Comparison of ENCODE assay signal across 9 mouse cellular contexts in the genomic region with DNA sequence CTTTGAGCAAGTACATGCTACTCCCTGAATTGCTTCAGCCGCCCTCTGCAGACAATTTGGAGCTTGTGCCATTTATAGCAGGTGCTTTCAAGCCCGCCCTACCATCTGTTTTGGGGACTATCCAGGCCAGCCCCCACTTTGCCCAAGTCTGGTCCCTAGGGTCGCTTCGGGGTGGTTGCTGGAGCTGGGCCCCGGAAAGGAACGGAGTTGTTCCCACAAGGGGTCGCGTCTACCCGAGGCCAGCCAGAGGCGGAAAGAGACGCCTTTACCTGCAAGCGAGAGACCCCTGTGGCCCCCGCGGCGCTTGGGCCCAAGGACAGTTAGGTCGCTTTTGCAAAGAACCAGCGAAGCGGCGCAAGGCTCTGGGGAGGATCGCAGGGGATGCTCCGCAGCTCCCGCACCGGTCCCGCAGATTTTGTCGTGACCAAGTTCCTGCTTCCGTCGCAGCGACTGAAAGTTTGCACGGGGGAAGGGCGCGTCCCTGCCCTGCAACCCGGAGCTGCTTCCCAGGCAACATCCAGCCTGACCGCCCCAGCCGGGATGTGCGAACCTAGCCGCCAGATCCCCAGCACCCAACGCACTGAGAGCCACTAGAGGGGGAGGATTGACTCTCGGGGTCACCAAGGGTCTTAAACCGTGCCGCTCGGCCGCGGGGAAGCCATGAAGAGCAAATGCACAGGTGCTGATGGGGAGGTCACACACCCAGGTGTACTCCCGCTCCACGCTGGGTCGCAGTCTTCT. TPM values are rescaled to one million over a fixed set of nuclear protein-coding genes. Genes with fewer than 3 reads are reported as not detected.
A peak's percentile ranks its signal among the peaks of the same experiment; 100 is the strongest.
DNase-seq lines count a peak whose midpoint lies in the region; ATAC-seq lines count a peak whose summit lies in the region.
"Had no signal": no experiment of that assay in that cellular context is flagged by ENCODE, and none has a peak within 500 bp of the region (broad histone marks: within the 10 kb centered on the region; RNA-seq: fewer than 3 reads in every experiment).

A gene (minus strand): TSS at position 542 of the 741 bp plus-strand sequence.

- H3K27me3 ChIP-seq in limb, embryonic 12.5 days, result peaks cover 36% of the 10 kb centered on the region
- peaks cover 38% of the 10 kb centered on the region for H3K27me3 ChIP-seq in midbrain, embryonic 10.5 days (ENCODE audit: low read depth, poor library complexity, severe bottlenecking)
- no peaks in the 10 kb centered on the region for H3K27me3 ChIP-seq in stomach, embryonic 14.5 days (ENCODE audit: control insufficient read depth, insufficient read depth, low read length)

- peak within 1 kb of the TSS; percentile 55 for H3K9ac ChIP-seq in limb, embryonic 12.5 days (replicated peaks)
- peak within 1 kb of the TSS; percentile 38; the same call in 1 of the 2 replicates for H3K9ac ChIP-seq in stomach, embryonic 14.5 days (replicated peaks; ENCODE audit: low read depth, low read length)

- H3K4me2 ChIP-seq in limb, embryonic 12.5 days, result peak within 1 kb of the TSS; percentile 91
- peak within 1 kb of the TSS; percentile 88 for H3K4me2 ChIP-seq in stomach, embryonic 14.5 days (replicated peaks; ENCODE audit: low read depth, low read length)

- no peaks in the 10 kb centered on the region for H3K36me3 ChIP-seq in limb, embryonic 12.5 days
- H3K36me3 ChIP-seq in midbrain, embryonic 10.5 days, result no peaks in the 10 kb centered on the region
- H3K36me3 ChIP-seq in stomach, embryonic 14.5 days (ENCODE audit: control insufficient read depth, insufficient read depth, low read length), result no peaks in the 10 kb centered on the region

- H3K27ac ChIP-seq in limb, embryonic 12.5 days, result no peak within 1 kb of the TSS
- H3K27ac ChIP-seq in midbrain, embryonic 10.5 days (replicated peaks), result peak within 1 kb of the TSS; percentile 78
- H3K27ac ChIP-seq in stomach, embryonic 14.5 days (ENCODE audit: low read length), result 0 out of 2 replicates have a peak within 1 kb of the TSS, but pooled peaks have one; percentile 33

- no peak; the same call in 1 of the 2 replicates for ATAC-seq in limb, embryonic 12.5 days (ENCODE audit: insufficient number of reproducible peaks, insufficient read depth, low FRiP score, low TSS enrichment, low read depth)
- peak; percentile 49; the same call in 1 of the 2 replicates for ATAC-seq in stomach, embryonic 14.5 days (ENCODE audit: insufficient number of reproducible peaks, insufficient read depth, low FRiP score, low read depth)

- DNase-seq in left cerebral cortex, adult 18-20 months (ENCODE audit: low spot score in 2 of 2), result peak; percentile 55 to 58
- DNase-seq in left cerebral cortex, adult 11 months (ENCODE audit: low spot score), result no peak
- DNase-seq in embryo, embryonic 10 days (ENCODE audit: low spot score), result peak; percentile 61
- peak; percentile 38 to 41 for DNase-seq in gastrocnemius, postnatal 4 days (ENCODE audit: low spot score in 2 of 2)
- DNase-seq in induced T-regulatory cell, adult 2 months (ENCODE audit: low read depth), result peak; percentile 64
- DNase-seq in midbrain, embryonic 10.5 days (ENCODE audit: low spot score), result peak; percentile 60

- H3K4me1 ChIP-seq in limb, embryonic 12.5 days (replicated peaks), result peaks cover 14% of the 10 kb centered on the region
- peaks cover 9% of the 10 kb centered on the region for H3K4me1 ChIP-seq in midbrain, embryonic 10.5 days
- 0 out of 2 replicates have a peak, but pooled peaks cover 3% of the 10 kb centered on the region for H3K4me1 ChIP-seq in stomach, embryonic 14.5 days (ENCODE audit: control insufficient read depth, insufficient read depth, low read length)

- H3K4me3 ChIP-seq in limb, embryonic 12.5 days (replicated peaks), result peak within 1 kb of the TSS; percentile 55
- peak within 1 kb of the TSS; percentile 62 for H3K4me3 ChIP-seq in midbrain, embryonic 10.5 days
- H3K4me3 ChIP-seq in stomach, embryonic 14.5 days (ENCODE audit: low read depth, low read length), result peak within 1 kb of the TSS; percentile 56

- no peaks in the 10 kb centered on the region for H3K9me3 ChIP-seq in limb, embryonic 12.5 days
- H3K9me3 ChIP-seq in midbrain, embryonic 10.5 days (replicated peaks), result no peaks in the 10 kb centered on the region
- H3K9me3 ChIP-seq in stomach, embryonic 14.5 days (ENCODE audit: control insufficient read depth, low read depth, low read length), result no peaks in the 10 kb centered on the region

- WGBS in limb, embryonic 12.5 days, result 1% methylated on average over 46 of the region's 46 CpGs
- 2% methylated on average over 46 of the region's 46 CpGs for WGBS in midbrain, embryonic 10.5 days
- WGBS in stomach, embryonic 14.5 days, result 2% methylated on average over 46 of the region's 46 CpGs

RNA-seq across cellular contexts. Expression of the gene that starts here (rescaled TPM):
- 10 to 100 TPM; 12.8 to 14.9 TPM for total RNA-seq in left cerebral cortex, adult 18-20 months (2021)
- total RNA-seq in gastrocnemius, postnatal 4 days (2021), result 1 to 10 TPM; 3.8 to 4.1 TPM
- polyA plus RNA-seq in limb, embryonic 12.5 days (2016; fragmentation: Nextera tagmentation; extraction: Ambion mirVana), result 0.69 and 1.1 TPM in 2 replicates
- 0.49 and 1.3 TPM in 2 replicates for polyA plus RNA-seq in midbrain, embryonic 10.5 days (2016; fragmentation: Nextera tagmentation; extraction: Ambion mirVana)
- 9.6 and 10.4 TPM in 2 replicates for polyA plus RNA-seq in stomach, embryonic 14.5 days (2014; fragmentation: Nextera tagmentation; extraction: Ambion mirVana)
- polyA plus RNA-seq: C2C12 had no signal
